Mouse (Mus musculus): ENCODE data around the gene Ift81.

The Ift81 gene

DNA sequence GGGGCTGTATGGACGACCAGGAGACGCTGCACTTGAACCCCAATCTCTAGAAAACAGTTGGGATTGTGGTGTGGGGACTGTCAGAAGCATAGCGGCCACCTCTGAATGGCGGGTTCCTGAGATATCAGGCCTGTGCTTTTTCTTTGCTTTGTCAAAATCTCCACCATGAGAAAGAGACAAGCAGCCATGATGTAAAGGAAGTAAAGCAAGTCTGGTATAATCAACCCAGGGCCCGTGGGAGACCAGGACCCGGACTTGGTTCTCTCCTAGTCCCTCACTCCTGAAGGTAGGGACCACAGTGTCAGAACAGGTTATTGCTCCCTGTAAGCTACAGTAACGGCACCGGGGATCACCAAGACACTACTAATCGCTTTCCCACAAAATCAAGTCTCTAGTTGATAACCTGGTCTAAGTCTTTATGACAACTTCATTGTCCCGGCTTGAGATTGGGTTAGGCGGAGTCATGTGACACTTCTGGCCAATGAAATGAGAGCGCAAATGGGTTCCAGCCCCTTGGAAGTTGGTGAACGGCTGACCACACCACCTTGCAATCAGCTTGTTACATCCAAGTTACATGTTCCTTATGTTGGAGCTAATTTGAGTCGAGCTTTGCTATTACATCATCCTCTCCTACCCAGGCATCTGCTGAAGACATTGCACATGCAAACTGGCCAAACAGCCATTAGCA, 11.4 kb upstream of the Ift81 start:
- in situ Hi-C loops (cut with MboI, MseI): loop anchor here (5.0 to 10.0 kb wide), 2 partner anchors 131 to 228 kb away; no protein-coding TSS in a partner anchor

DNA sequence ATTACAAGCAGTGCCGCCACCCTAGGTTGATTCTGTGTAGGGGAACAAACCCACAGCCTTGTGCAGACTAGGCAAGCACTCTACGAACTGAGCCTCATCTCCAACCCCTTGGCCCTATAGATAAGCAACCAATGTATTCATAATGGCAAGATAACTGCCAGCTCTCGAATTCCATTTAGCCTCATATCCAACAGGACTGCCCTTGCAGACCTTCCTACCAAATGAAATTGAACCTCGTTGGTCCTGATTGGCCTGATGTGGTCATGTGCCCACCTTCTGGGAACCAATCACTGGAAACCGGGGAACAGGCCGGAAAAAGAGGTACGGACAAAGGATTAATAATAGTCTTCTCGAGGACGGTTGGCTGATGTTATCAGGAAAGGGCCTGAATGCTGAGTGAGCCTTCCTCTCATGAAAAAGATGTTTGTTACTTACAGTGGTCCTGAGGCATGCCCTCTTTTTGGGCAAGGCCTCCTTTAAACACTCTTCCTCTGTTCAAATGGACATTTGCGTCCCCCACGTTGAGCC, 10.7 kb upstream of the Ift81 start:
- in situ Hi-C loops (cut with MboI, MseI): loop anchor here (5.0 to 10.0 kb wide), 2 partner anchors 130 to 228 kb away; no protein-coding TSS in a partner anchor

DNA sequence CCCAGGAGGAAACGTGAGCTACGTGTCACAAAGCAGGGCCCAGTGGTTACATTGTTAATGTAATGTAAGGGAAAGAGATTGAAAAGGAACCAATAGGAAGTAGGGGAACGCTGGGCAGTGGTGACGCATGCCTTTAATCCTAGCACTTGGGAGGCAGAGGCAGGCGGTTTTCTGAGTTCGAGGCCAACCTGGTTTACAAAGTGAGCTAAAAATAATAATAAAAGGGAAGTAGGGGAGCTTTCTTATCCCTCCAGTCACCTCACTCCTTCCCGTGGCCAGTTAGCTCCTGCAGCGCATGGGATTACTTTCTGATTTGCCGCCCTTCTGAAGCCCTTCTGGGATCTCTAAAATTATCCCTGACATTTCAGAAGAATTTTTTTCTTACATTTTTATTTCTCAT, 9.5 kb upstream of the Ift81 start:
- in situ Hi-C loops (cut with MboI, MseI): loop anchor here (10.0 kb wide), 1 partner anchor 129 kb away; no protein-coding TSS in a partner anchor

DNA sequence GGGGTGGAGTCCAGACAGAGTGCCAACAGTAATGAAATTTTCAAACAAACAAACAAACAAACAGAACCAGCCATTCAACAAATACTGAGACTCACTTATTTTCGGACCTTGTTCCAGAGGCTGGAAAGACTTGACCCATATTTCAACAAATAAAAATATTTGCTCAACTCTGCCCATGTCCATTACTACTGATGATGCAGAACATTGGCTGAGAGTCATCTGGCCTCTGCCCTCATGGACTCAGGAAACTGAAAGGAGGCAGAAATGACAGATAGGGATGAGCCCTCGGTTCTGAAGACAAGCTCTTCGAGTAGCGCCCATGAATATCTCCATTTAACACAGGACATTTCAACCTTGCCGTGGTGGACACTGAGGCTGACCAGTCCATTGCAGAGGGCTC, 8.2 kb upstream of the Ift81 start:
- in situ Hi-C loops (cut with MboI, MseI): loop anchor here (10.0 kb wide), 1 partner anchor 128 kb away; no protein-coding TSS in a partner anchor

DNA sequence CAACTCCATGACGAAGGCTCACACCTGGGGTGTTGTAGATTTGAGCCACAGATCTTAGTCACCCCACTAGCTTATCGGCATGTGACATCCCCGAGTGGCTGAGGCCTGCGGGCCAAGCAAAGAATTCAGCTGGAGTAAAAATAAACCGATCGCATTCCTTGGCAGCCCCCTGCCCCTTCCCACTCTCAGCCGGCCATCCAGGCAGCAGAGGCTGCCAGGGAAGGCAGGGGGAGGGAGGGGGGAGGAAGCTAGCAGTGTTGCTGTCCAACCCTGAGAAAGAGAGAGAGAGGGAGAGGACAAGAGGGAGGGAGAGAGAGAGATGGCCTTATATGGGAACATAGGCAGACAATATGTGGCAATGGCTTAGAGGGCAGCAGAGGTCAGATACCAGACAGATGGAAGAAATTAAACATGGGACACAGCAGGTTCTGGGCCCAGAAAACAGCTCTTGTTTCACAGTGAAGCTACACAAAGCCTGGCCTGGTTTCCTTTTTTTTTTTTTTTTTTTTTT, 7.1 kb upstream of the Ift81 start:
- in situ Hi-C loops (cut with MboI, MseI): loop anchor here (10.0 kb wide), 1 partner anchor 127 kb away; no protein-coding TSS in a partner anchor

DNA sequence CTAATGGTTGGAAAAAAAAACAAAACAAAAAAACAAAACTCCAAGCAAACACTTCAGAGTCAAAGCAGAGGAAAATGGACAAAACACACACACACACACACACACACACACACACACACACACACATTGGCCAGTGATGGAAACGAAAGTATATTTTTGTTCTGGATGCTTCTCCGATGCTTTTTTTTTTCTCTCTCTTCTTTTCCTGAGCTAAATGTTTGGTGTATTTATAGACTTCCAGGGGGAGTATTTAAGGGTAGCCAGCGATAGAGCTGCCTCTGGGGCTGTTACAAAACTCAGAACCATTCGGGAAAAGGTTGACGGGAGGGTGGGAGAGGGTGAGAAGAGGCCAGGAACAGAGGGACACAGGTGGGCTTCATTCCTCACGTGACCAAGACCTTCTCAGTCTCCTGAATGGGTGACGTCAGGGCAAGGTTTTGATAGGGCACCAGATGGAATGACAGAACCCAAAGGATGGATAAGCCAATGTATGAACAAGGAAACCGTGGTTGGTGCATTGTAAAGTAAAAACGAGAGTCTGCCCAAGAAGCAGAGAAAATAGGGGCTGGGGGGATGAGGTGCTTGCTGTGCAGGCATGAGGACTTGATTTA, 5.5 kb upstream of the Ift81 start:
- in situ Hi-C loops (cut with MboI, MseI): loop anchor here (10.0 kb wide), 1 partner anchor 125 kb away; no protein-coding TSS in a partner anchor

DNA sequence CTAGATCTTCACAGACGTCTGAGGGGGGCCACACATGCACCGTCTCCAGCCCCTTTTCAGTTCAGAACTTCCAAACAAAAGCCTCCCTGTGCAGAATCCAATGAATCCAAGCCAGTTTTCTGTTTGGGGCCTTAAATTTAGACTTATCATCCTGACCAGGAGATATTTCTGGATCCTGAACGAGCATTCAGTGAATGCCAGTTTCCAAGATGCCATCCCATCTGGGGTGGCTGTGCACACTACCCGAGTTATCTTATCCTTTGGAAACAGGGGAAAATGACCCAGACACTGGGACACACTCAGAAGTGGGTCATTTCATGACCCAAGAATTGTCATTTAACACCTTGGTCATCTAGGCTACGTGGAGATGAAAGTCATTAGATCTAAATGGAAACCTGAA, 3.4 kb upstream of the Ift81 start:
- in situ Hi-C loops (cut with MboI, MseI): no loop called here

DNA sequence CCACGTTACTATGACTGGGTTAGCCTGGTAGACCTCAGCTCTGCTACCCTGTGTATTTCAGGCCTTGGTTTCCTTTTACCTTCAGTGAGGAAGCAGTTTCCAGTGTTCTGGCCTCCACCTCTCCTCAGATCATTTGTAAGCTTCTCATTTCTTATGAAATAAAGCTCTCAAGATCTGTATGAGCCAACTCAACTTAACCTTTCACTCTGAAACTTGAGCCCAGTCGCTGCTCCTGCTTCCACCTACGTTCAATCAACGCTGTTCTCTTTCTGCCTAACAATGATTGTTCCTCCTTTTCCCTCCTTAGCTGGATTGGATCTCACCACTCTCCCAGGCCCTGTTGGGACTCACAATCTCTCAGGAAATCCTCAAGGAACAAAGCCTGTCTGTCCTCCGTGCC, 2.7 kb downstream of the Ift81 start:
- in situ Hi-C loops (cut with MboI, MseI): no loop called here

DNA sequence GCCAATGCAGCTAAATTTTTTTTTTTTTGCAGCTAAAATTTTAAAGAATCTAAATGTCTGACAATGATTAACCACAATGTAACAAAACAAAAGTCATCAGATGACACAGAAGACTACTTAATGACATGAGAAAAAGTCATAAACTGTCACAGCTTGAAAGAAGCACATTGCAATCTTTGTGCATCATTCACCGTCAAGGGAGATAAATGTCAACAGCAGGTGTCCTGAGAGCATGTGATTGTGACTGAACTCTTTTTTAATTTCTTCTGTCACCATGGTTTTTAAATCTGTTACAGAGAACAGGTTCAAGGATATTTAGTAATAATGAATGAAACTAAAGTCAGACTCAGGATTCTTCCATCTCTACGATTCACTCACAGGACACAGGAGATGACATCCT, 9.4 kb downstream of the Ift81 start:
- in situ Hi-C loops (cut with MboI, MseI): no loop called here

DNA sequence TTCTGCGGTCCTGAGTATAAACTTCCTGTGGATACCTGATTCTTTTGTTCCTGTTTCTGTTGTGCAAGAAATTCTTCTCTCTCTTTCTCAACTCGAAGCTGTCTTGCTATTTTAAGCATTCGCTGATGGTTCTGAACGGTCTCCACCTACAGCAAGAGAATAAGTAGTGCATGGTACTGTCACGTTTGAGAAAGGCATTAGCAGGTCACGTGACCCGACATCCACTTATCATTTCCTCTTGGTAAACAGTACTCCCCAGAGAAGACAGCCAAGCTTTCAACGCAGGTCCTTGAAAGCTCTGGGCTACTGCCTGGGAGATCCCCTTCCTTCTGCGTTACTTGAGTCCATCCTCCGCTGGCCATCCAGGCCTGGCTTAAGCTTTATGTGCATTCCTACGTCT, 12.1 kb downstream of the Ift81 start:
- in situ Hi-C loops (cut with MboI, MseI): no loop called here

DNA sequence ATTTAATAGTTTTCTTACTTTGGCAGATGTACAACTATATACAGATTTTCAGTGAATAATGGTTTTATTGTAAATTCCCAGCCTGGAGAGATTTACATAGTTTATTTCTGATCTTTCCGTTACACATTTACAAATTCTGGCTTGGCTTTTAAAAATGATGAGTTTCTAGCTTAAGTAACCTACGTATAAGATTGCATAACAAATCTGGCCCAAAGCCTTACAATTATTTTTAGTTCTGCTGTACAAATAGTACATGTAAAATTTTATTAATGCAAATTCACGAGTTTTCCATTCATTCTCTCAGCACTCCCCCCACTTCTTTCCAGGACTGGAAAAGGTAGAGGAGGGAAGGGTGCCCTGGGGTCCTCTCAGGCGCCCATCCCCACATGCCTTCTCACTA, 18.8 kb downstream of the Ift81 start:
- in situ Hi-C loops (cut with MboI, MseI): no loop called here

DNA sequence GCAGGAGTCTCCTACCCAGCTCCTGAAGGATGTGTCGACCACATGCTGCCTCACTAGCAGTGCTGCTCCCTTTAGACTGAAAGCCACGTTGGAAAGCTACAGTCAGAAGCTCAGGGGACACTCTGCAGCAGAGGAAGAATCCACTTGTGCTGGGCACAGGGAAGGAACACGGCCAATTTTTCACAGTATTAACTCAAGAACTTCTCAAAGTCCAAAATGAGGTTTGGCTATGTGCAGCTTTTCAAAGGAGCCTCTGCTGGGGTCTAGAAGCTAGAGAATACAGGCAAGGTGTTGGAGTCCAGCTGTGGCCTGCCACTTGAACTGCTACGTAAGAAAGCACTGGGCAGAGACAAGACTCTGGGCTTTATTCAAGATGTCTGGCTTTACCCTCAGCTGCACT, 24.4 kb downstream of the Ift81 start:
- in situ Hi-C loops (cut with MboI, MseI): no loop called here

DNA sequence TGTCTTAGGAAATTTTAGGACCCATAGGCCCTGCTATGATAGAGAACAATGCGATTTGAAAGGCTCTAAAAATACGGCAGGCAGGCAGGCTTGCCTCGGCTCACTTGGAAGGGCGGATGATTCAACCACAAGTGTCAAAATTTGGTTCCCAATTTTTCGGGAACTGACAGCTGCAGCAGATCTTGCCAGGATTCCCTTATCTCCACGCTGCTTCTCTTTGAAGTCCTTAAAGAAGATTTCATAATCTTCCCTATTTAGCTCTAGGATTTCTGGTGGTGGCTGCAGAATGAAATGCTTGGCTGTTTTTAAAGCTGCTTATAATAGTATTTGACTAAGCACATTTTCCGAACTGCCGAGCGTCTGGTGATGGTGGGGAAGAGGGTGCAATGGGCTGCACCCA, 28.8 kb downstream of the Ift81 start:
- in situ Hi-C loops (cut with MboI, MseI): no loop called here

DNA sequence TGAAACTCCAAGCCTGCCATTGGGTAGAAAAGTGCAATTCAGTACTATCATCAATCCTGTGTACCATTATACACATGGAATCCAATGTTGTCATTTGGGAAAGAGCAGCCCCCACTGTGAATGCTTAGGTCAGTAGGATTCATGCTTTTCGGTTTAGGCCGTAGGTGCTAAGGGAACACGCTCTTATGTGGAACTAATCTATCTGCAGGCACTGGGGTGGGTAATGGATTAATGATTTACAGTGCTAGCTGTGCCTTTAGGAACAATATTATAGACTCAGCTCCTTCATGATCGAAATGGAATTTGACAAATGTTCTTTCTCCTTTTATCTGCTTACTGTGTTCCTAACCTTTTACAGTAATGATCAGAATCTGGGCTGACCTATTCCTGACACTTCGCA, 30.2 kb downstream of the Ift81 start:
- in situ Hi-C loops (cut with MboI, MseI): no loop called here

DNA sequence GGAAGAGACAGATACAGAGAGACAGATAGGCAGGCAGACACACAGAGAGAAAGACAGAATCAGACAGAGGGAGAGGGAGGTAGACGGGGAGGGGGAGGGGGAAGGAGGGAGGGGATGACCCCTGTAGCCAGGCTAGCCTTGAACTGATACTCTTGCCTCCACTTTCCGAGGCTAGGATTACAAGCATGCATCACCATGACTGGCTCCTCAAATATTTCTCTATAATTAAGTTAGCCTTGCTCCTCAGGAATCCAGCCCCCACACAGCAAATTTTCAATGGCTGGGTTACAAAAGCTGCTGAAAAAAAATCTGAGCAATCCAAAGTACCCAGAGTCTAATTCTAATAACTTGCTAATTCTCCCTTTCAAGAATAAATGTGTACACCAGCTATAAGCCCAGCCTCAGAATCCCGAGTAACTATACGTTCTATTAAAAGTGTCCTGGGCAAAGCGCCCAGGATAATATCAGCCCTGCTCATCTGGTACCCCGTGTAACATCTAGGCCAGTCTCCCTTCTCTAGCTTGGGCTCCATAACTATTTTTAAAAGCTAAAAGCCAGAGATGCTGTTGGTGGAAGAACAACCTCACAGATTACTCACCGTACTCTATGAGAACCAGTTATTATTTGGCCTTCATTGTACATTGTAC, 37.5 kb downstream of the Ift81 start:
- in situ Hi-C loops (cut with MboI, MseI): no loop called here

DNA sequence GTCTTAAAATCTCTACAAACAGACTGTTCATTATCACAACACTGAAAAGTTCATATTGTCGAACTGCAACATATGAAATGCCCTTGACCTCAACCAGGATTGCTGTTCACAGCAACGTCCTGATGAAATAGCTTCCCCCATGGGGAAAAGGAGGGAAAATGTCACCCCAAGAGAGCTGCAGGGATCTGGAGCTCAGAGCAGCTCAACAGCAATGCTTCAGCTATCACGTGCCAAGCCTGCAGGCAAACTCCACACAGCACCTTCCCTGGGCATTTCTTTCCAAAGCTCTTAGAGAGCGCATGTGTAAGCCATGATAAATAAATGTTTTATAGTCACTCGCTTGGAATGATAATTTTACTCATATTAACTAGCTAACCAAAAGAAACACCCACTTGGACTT, 42.3 kb downstream of the Ift81 start:
- in situ Hi-C loops (cut with MboI, MseI): loop anchor here (5.0 kb wide), 1 partner anchor 50 kb away; no protein-coding TSS in a partner anchor

DNA sequence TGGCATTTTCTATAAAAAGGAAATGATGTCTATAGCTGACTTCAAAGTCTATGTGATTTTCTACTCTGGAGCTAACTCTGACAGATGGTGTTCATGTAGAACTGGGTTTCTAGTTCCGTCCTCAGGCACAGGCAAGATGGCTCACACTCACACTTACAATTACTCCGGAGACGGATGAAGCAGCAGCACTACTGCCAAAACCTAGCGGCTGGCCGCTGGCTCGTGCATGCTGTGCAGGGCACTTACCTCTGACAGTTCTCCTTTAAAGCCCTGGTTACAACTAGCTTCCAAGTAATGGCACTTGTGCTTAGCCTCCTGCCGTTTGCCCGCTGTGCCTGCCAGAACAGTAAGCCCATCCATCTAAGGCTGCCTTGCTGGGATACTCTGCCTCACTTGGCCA, 47.7 kb downstream of the Ift81 start:
- in situ Hi-C loops (cut with MboI, MseI): no loop called here

DNA sequence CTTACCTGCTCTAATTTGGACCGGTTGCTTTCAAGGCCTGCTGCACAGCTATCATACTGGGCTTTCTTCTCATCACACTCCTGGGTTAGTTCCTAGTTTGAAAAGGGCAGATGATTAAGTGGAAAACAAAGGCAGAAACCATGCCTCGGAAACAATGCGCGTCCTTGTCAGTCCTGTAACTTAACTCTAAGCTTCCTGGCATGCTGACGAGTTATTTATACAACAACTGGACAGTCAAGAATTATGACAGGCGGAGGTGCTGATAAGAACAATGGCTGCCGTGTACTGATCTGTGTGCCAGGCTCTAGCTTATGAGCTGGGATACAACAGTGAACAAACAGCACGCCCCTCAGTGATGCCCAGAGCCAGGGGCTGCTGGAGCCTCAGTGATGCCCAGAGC, 53.7 kb downstream of the Ift81 start:
- in situ Hi-C loops (cut with MboI, MseI): no loop called here

DNA sequence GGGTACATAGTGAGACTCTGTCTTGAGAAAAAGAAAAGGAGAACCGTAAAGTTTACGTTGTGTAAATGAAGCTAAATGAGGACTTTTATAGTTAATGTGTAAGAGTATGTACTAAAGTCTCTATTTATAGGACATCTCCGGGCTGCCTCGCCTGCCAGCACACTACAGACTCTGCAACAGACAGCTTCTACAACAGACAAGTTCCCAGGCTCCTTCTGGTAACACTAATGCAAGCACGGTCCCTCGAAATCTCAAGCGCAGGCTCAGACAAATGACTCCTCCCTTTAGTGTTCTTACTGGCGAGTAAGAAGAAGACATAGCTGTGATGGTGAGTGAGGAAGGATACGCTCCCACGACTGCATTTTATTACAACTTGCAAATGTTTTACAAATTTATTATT, 56.2 kb downstream of the Ift81 start:
- in situ Hi-C loops (cut with MboI, MseI): no loop called here

DNA sequence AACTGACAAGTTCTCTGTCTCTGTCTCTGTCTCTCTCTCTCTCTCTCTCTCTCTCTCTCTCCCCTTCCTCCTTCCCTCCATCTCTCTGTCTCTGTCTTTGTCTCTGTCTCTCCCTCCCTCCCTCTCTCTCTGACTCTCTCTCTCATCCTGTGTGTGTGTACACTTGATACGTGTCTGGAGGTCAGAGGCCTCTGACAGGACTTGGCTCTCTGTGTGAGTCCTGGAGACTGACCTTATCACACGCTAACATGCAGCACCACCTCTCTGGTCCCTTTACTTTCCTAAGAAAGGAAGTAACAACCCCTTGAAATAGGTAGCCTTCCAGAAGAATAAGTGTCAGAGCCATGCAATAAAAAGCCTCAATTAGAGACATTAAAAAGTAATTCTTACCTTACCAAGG, 59.2 kb downstream of the Ift81 start:
- in situ Hi-C loops (cut with MboI, MseI): no loop called here

DNA sequence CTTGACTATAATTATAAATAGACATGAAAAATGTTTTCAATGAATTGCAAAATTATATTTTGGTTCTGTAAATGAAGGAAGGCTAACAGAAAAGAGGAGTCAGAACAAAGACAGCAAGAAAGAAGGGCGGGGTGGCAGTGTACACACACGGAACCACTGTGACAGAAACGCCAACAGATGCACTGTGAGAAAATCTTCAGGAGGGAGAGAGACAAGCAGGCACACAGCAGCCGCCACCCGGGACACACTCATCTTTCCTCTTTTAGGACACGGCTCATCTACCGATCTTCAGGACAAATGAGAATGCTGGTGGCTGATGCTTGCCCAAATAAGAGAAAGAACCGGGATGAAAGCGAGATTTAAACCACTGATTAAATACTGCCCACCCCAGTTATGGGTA, 61.7 kb downstream of the Ift81 start:
- in situ Hi-C loops (cut with MboI, MseI): no loop called here

DNA sequence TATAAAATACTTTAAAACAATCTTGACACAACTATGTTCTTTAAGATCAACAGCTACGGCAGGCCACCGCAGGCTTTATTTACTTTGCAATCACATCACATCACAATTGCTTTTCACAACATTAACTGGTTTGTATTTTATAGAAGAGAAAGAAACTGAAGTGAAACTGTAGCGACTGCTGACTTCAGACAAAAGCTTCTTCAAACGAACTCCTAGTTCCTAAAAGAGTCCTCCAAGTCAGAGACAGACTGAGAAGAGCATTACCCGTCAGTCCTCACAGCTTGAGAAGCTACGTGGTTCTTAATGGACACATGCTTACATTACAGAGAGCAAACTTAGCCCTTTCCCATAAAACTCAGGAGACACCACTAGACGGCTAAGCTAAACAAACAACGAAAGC, 63.9 kb downstream of the Ift81 start:
- in situ Hi-C loops (cut with MboI, MseI): no loop called here
